ENCODE assay signal across 19 mouse cellular contexts in genomic region chr11:88649009-88649408, GRCm38 (mm10).
A peak's percentile ranks its signal among the peaks of the same experiment; 100 is the strongest.
DNase-seq lines count a peak whose midpoint lies in the region; ATAC-seq and TF ChIP-seq lines count a peak whose summit lies in the region.
"Had no signal": no experiment of that assay in that cellular context is flagged by ENCODE, and none has a peak within 500 bp of the region (broad histone marks: within the 10 kb centered on the region; RNA-seq: fewer than 3 reads in every experiment).

No protein-coding gene starts in this region.

- no peak overlapping the region for H3K9ac ChIP-seq in forebrain, embryonic 12.5 days
- H3K9ac ChIP-seq in forebrain, postnatal 0 days = no peak overlapping the region
- H3K9ac ChIP-seq in forebrain, embryonic 16.5 days (replicated peaks; ENCODE audit: low read depth, low read length) = no peak overlapping the region
- no peak overlapping the region for H3K9ac ChIP-seq in neural tube, embryonic 15.5 days (replicated peaks)
- H3K9ac ChIP-seq: liver, postnatal 0 days had no signal

- WGBS in forebrain, embryonic 12.5 days = 62% methylated on average over 2 of the region's 2 CpGs
- WGBS in forebrain, postnatal 0 days = 34% methylated on average over 2 of the region's 2 CpGs
- 29% methylated on average over 2 of the region's 2 CpGs for WGBS in forebrain, embryonic 16.5 days
- WGBS in neural tube, embryonic 15.5 days = 61% methylated on average over 2 of the region's 2 CpGs

- H3K27ac ChIP-seq in forebrain, embryonic 12.5 days = 0 out of 2 replicates have a peak overlapping the region, but pooled peaks have one; percentile 53
- H3K27ac ChIP-seq in forebrain, postnatal 0 days (ENCODE audit: low read depth, low read length) = no peak overlapping the region
- peak overlapping the region; percentile 70 for H3K27ac ChIP-seq in layer of hippocampus, adult 2 months
- peak overlapping the region; percentile 13; the same call in 1 of the 2 replicates for H3K27ac ChIP-seq in forebrain, embryonic 16.5 days (ENCODE audit: low read length)
- peak overlapping the region; percentile 74 for H3K27ac ChIP-seq in neural tube, embryonic 15.5 days (replicated peaks)
- H3K27ac ChIP-seq: limb, embryonic 10.5 days had no signal

- no peak for ATAC-seq in forebrain, embryonic 12.5 days (ENCODE audit: low FRiP score)
- no peak for ATAC-seq in forebrain, postnatal 0 days
- no peak for ATAC-seq in forebrain, embryonic 16.5 days
- no peak for ATAC-seq in neural tube, embryonic 15.5 days (ENCODE audit: low FRiP score)
- ATAC-seq: activated CD4-positive, CD25-positive, alpha-beta regulatory T cell, adult 4 months; CD4-positive, CD25-positive, alpha-beta regulatory T cell, adult 4 months; liver, postnatal 0 days had no signal

- peaks cover 8% of the 10 kb centered on the region for H3K36me3 ChIP-seq in forebrain, embryonic 12.5 days (replicated peaks)
- no peaks in the 10 kb centered on the region for H3K36me3 ChIP-seq in forebrain, postnatal 0 days (ENCODE audit: insufficient read depth)
- H3K36me3 ChIP-seq in forebrain, embryonic 16.5 days (ENCODE audit: control insufficient read depth, insufficient read depth) = no peaks in the 10 kb centered on the region
- H3K36me3 ChIP-seq in neural tube, embryonic 15.5 days = no peaks in the 10 kb centered on the region

- no peak overlapping the region for H3K4me3 ChIP-seq in forebrain, embryonic 12.5 days (replicated peaks)
- no peak overlapping the region for H3K4me3 ChIP-seq in forebrain, postnatal 0 days (ENCODE audit: low read depth, low read length)
- H3K4me3 ChIP-seq in layer of hippocampus, adult 2 months = no peak overlapping the region
- H3K4me3 ChIP-seq in forebrain, embryonic 16.5 days (replicated peaks; ENCODE audit: low read length) = no peak overlapping the region
- H3K4me3 ChIP-seq in neural tube, embryonic 15.5 days (replicated peaks) = no peak overlapping the region
- H3K4me3 ChIP-seq: limb, embryonic 10.5 days had no signal

- DNase-seq in forebrain, postnatal 0 days = no peak
- DNase-seq in layer of hippocampus, adult 2 months (ENCODE audit: low spot score in 2 of 2) = no peak
- DNase-seq in layer of hippocampus, adult 8-10 months (ENCODE audit: low spot score in 2 of 2) = no peak
- DNase-seq in MN1 (ENCODE audit: low spot score) = no peak
- DNase-seq: adrenal gland, postnatal 10 days; cerebellum, adult 9-11 months; gastrocnemius, postnatal 14 days; heart, adult 18-20 months; kidney, adult 2 months; kidney, postnatal 25 days; liver, postnatal 0 days; lung, postnatal 14 days; thymus, postnatal 25 days had no signal

- no peak overlapping the region for H3K4me2 ChIP-seq in forebrain, embryonic 12.5 days
- no peak overlapping the region for H3K4me2 ChIP-seq in forebrain, postnatal 0 days (ENCODE audit: low read depth)
- H3K4me2 ChIP-seq in forebrain, embryonic 16.5 days (ENCODE audit: low read length) = no peak overlapping the region
- no peak overlapping the region for H3K4me2 ChIP-seq in neural tube, embryonic 15.5 days

- no peaks in the 10 kb centered on the region for H3K27me3 ChIP-seq in forebrain, embryonic 12.5 days
- no peaks in the 10 kb centered on the region for H3K27me3 ChIP-seq in forebrain, postnatal 0 days (ENCODE audit: insufficient read depth, low read length)
- H3K27me3 ChIP-seq in forebrain, embryonic 16.5 days (replicated peaks; ENCODE audit: control insufficient read depth, insufficient read depth, low read length) = no peaks in the 10 kb centered on the region
- no peaks in the 10 kb centered on the region for H3K27me3 ChIP-seq in neural tube, embryonic 15.5 days (replicated peaks)

- no peak for TF ChIP-seq CTCF in forebrain, postnatal 0 days (IDR thresholded peaks at IDR 0.05; ENCODE audit: low read depth)
- no peak for TF ChIP-seq CTCF in layer of hippocampus, adult 2 months (conservative IDR thresholded peaks at IDR 0.05)

- no peaks in the 10 kb centered on the region for H3K9me3 ChIP-seq in forebrain, embryonic 12.5 days
- no peaks in the 10 kb centered on the region for H3K9me3 ChIP-seq in forebrain, postnatal 0 days (ENCODE audit: low read length)
- no peaks in the 10 kb centered on the region for H3K9me3 ChIP-seq in forebrain, embryonic 16.5 days (ENCODE audit: control insufficient read depth, low read length)
- no peaks in the 10 kb centered on the region for H3K9me3 ChIP-seq in neural tube, embryonic 15.5 days (replicated peaks)
- H3K9me3 ChIP-seq: limb, embryonic 10.5 days had no signal

- peaks cover 87% of the 10 kb centered on the region for H3K4me1 ChIP-seq in forebrain, embryonic 12.5 days
- peaks cover 8% of the 10 kb centered on the region for H3K4me1 ChIP-seq in forebrain, postnatal 0 days (ENCODE audit: insufficient read depth)
- H3K4me1 ChIP-seq in forebrain, embryonic 16.5 days (replicated peaks; ENCODE audit: control insufficient read depth, insufficient read depth, low read length) = peaks cover 64% of the 10 kb centered on the region
- peaks cover 74% of the 10 kb centered on the region for H3K4me1 ChIP-seq in neural tube, embryonic 15.5 days
